Mouse (Mus musculus) adrenal gland, adult 18-20 months (tissue): ENCODE measurements around the gene Tceanc2. TPM values are rescaled to one million over a fixed set of nuclear protein-coding genes. Genes with fewer than 3 reads are reported as not detected.
"Not testable (repeated sequence)": the region's sequence is repeated elsewhere in the genome, so short reads cannot be mapped to it uniquely, and the experiment has no call there.

Experiments
- DNase-seq, 2 experiments: peaks; one replicate each; pipeline ENCODE4 v3.0.0; 2021 to 2022; ENCODE audit warnings: low spot score in 2 of 2
- total RNA-seq, 2 experiments: library from RNA; stranded (reverse); gene quantifications; 1 replicate in 1 of 2; 2 replicates in 1 of 2; pipeline ENCODE4 v1.2.3; 2021

Gene Tceanc2
- total RNA-seq, 2 experiments from 2014 or later: 21.0 to 27.7 TPM

- DNase-seq: no peak
Measured at GRCm38 (mm10) chr4:107129373-107129772, 49.5 kb downstream of the Tceanc2 start.

- no peak for DNase-seq
Measured at GRCm38 (mm10) chr4:107127901-107128669, 50.8 kb downstream of the Tceanc2 start.

GRCm38 (mm10) chr4:107126891-107127524 is 51.9 kb downstream of the Tceanc2 start:
- DNase-seq: no peak

GRCm38 (mm10) chr4:107126389-107126788 is 52.5 kb downstream of the Tceanc2 start:
- no peak for DNase-seq

- no peak for DNase-seq
Measured at GRCm38 (mm10) chr4:107125101-107125500, 53.8 kb downstream of the Tceanc2 start.

GRCm38 (mm10) chr4:107124376-107124775 is 54.5 kb downstream of the Tceanc2 start:
- DNase-seq: no peak

- DNase-seq: peak in 1 of 2 experiments; percentile 21
Measured at GRCm38 (mm10) chr4:107121165-107121943, 57.6 kb downstream of the Tceanc2 start.

- no peak for DNase-seq
Measured at GRCm38 (mm10) chr4:107120676-107121075, 58.2 kb downstream of the Tceanc2 start.

- DNase-seq: no peak
Measured at GRCm38 (mm10) chr4:107119056-107119455, 59.9 kb downstream of the Tceanc2 start.

- DNase-seq: peak in 1 of 2 experiments; percentile 16
Measured at GRCm38 (mm10) chr4:107117741-107118385, 61.1 kb downstream of the Tceanc2 start.

GRCm38 (mm10) chr4:107114278-107114677 is 64.6 kb downstream of the Tceanc2 start:
- no peak for DNase-seq

GRCm38 (mm10) chr4:107109181-107109580 is 69.7 kb downstream of the Tceanc2 start:
- not testable (repeated sequence) for DNase-seq

- DNase-seq: no peak
Measured at GRCm38 (mm10) chr4:107108291-107108731, 70.6 kb downstream of the Tceanc2 start.

GRCm38 (mm10) chr4:107106777-107107176 is 72.1 kb downstream of the Tceanc2 start:
- DNase-seq: no peak

GRCm38 (mm10) chr4:107102220-107102619 is 76.7 kb downstream of the Tceanc2 start:
- DNase-seq: no peak

GRCm38 (mm10) chr4:107098791-107099525 is 80.0 kb downstream of the Tceanc2 start:
- DNase-seq: no peak

- DNase-seq: no peak
Measured at GRCm38 (mm10) chr4:107098375-107098774, 80.5 kb downstream of the Tceanc2 start.

- no peak for DNase-seq
Measured at GRCm38 (mm10) chr4:107097871-107098270, 81.0 kb downstream of the Tceanc2 start.

- no peak for DNase-seq
Measured at GRCm38 (mm10) chr4:107096841-107097373, 82.0 kb downstream of the Tceanc2 start, which contains the start of gene Cdcp2. Gene Cdcp2 (plus strand): TSS chr4:107096891.

GRCm38 (mm10) chr4:107096043-107096442 is 82.9 kb downstream of the Tceanc2 start:
- DNase-seq: no peak
